In genomic region chr12:31965517-31966212, GRCm38 (mm10) we compare ENCODE assay signal across 18 mouse cellular contexts. TPM values are rescaled to one million over a fixed set of nuclear protein-coding genes. Genes with fewer than 3 reads are reported as not detected.
DNase-seq lines count a peak whose midpoint lies in the region; ATAC-seq and TF ChIP-seq lines count a peak whose summit lies in the region.
"Had no signal": no experiment of that assay in that cellular context is flagged by ENCODE, and none has a peak within 500 bp of the region (broad histone marks: within the 10 kb centered on the region; RNA-seq: fewer than 3 reads in every experiment).

No protein-coding gene starts in this region.

- no peak for TF ChIP-seq POLR2A in brain, embryonic 14.5 days (IDR thresholded peaks at IDR 0.05; ENCODE audit: borderline replicate concordance, extremely low read depth, insufficient read depth, insufficient read length, poor library complexity, severe bottlenecking)

- no peaks in the 10 kb centered on the region; the same call in 1 of the 2 replicates for H3K36me3 ChIP-seq in forebrain, postnatal 0 days (ENCODE audit: insufficient read depth)
- peaks cover 66% of the 10 kb centered on the region for H3K36me3 ChIP-seq in liver, embryonic 15.5 days (replicated peaks)
- no peaks in the 10 kb centered on the region for H3K36me3 ChIP-seq in stomach, postnatal 0 days (ENCODE audit: control insufficient read depth, insufficient read depth, low read length)
- H3K36me3 ChIP-seq: stomach, embryonic 15.5 days had no signal

- no peak overlapping the region for H3K4me3 ChIP-seq in layer of hippocampus, adult 2 months
- no peak overlapping the region for H3K4me3 ChIP-seq in forebrain, postnatal 0 days (ENCODE audit: low read depth, low read length)
- H3K4me3 ChIP-seq in liver, embryonic 15.5 days (replicated peaks): no peak overlapping the region
- H3K4me3 ChIP-seq in stomach, postnatal 0 days (ENCODE audit: low read depth, low read length): no peak overlapping the region
- H3K4me3 ChIP-seq: stomach, embryonic 15.5 days had no signal

- ATAC-seq in forebrain, postnatal 0 days: peak; percentile 53
- peak; percentile 81 for ATAC-seq in liver, embryonic 15.5 days (ENCODE audit: insufficient read depth)
- ATAC-seq in stomach, postnatal 0 days (ENCODE audit: low FRiP score, low TSS enrichment): no peak
- ATAC-seq: CD4-positive, CD25-positive, alpha-beta regulatory T cell, adult 4 months; hindbrain, postnatal 0 days had no signal

- H3K9me3 ChIP-seq in forebrain, postnatal 0 days (ENCODE audit: low read length): no peaks in the 10 kb centered on the region
- H3K9me3 ChIP-seq in liver, embryonic 15.5 days (replicated peaks): no peaks in the 10 kb centered on the region
- H3K9me3 ChIP-seq in stomach, postnatal 0 days (ENCODE audit: control insufficient read depth, low read length): no peaks in the 10 kb centered on the region
- H3K9me3 ChIP-seq: megakaryocyte, embryonic 14.5 days; stomach, embryonic 15.5 days had no signal

- no peaks in the 10 kb centered on the region for H3K27me3 ChIP-seq in forebrain, postnatal 0 days (ENCODE audit: insufficient read depth, low read length)
- no peaks in the 10 kb centered on the region for H3K27me3 ChIP-seq in liver, embryonic 15.5 days
- no peaks in the 10 kb centered on the region for H3K27me3 ChIP-seq in stomach, postnatal 0 days (ENCODE audit: control insufficient read depth, insufficient read depth, low read length)
- H3K27me3 ChIP-seq: megakaryocyte, embryonic 14.5 days; stomach, embryonic 15.5 days had no signal

- no peak for TF ChIP-seq EP300 in stomach, postnatal 0 days (optimal IDR thresholded peaks at IDR 0.05)

- TF ChIP-seq CTCF in layer of hippocampus, adult 2 months (conservative IDR thresholded peaks at IDR 0.05): no peak
- no peak for TF ChIP-seq CTCF in brain, embryonic 14.5 days (IDR thresholded peaks at IDR 0.05; ENCODE audit: borderline replicate concordance, extremely low read depth, insufficient read depth, insufficient read length)
- TF ChIP-seq CTCF in forebrain, postnatal 0 days (IDR thresholded peaks at IDR 0.05; ENCODE audit: low read depth): no peak
- TF ChIP-seq CTCF in stomach, postnatal 0 days (IDR thresholded peaks at IDR 0.05; ENCODE audit: low read depth): no peak

- no peak overlapping the region for H3K4me2 ChIP-seq in forebrain, postnatal 0 days (ENCODE audit: low read depth)
- H3K4me2 ChIP-seq in liver, embryonic 15.5 days: peak overlapping the region; percentile 17; the same call in 1 of the 2 replicates
- no peak overlapping the region for H3K4me2 ChIP-seq in stomach, postnatal 0 days (replicated peaks; ENCODE audit: low read depth)
- H3K4me2 ChIP-seq: heart, embryonic 11.5 days; stomach, embryonic 15.5 days had no signal

- H3K9ac ChIP-seq in forebrain, postnatal 0 days: no peak overlapping the region
- peak overlapping the region; percentile 16; the same call in 1 of the 2 replicates for H3K9ac ChIP-seq in liver, embryonic 15.5 days
- H3K9ac ChIP-seq in stomach, postnatal 0 days (ENCODE audit: low read length): no peak overlapping the region
- H3K9ac ChIP-seq: stomach, embryonic 15.5 days had no signal

- 75% methylated on average over 12 of the region's 12 CpGs for WGBS in forebrain, postnatal 0 days
- WGBS in liver, embryonic 15.5 days (ENCODE audit: insufficient replicate concordance): 67% methylated on average over 12 of the region's 12 CpGs
- 90% methylated on average over 12 of the region's 12 CpGs for WGBS in stomach, postnatal 0 days

- DNase-seq in layer of hippocampus, adult 2 months (ENCODE audit: low spot score in 2 of 2): peak; percentile 55 to 69
- no peak for DNase-seq in layer of hippocampus, postnatal 10 days (ENCODE audit: low spot score in 2 of 2)
- peak; percentile 60 for DNase-seq in brain, embryonic 14.5 days (ENCODE audit: low read depth)
- peak; percentile 69 for DNase-seq in forebrain, postnatal 0 days
- no peak for DNase-seq in urinary bladder, postnatal 10 days (ENCODE audit: low spot score)
- no peak for DNase-seq in stomach, postnatal 0 days (ENCODE audit: low spot score)
- DNase-seq: adrenal gland, postnatal 14 days; cerebellum, postnatal 14 days; gastrocnemius, postnatal 25 days; kidney, adult 2 months; kidney, postnatal 4 days; left cerebral cortex, postnatal 4 days had no signal

- H3K4me1 ChIP-seq in forebrain, postnatal 0 days (ENCODE audit: insufficient read depth): no peaks in the 10 kb centered on the region
- H3K4me1 ChIP-seq in liver, embryonic 15.5 days (replicated peaks): peaks cover 31% of the 10 kb centered on the region
- no peaks in the 10 kb centered on the region for H3K4me1 ChIP-seq in stomach, postnatal 0 days (replicated peaks; ENCODE audit: control insufficient read depth, insufficient read depth)
- H3K4me1 ChIP-seq: stomach, embryonic 15.5 days had no signal

- peak overlapping the region; percentile 39; the same call in 1 of the 2 replicates for H3K27ac ChIP-seq in layer of hippocampus, adult 2 months
- no peak overlapping the region for H3K27ac ChIP-seq in forebrain, postnatal 0 days (ENCODE audit: low read depth, low read length)
- peak overlapping the region; percentile 92 for H3K27ac ChIP-seq in liver, embryonic 15.5 days (replicated peaks)
- H3K27ac ChIP-seq in stomach, postnatal 0 days (replicated peaks): no peak overlapping the region
- H3K27ac ChIP-seq: hindbrain, postnatal 0 days; stomach, embryonic 15.5 days had no signal

RNA-seq across cellular contexts. Expression of gene Hbp1, which starts 15.3 kb away (rescaled TPM):
- total RNA-seq in layer of hippocampus, adult 2 months (2021): 10 to 100 TPM; 26.4 to 28.8 TPM
- total RNA-seq in layer of hippocampus, postnatal 10 days (2021): 10 to 100 TPM; 24.4 to 25.3 TPM
- 54.3 and 85.8 TPM in 2 replicates for polyA plus RNA-seq in brain, embryonic 14.5 days (2012; rRNA removed)
- 46.5 and 48.4 TPM in 2 replicates for total RNA-seq in forebrain, postnatal 0 days (2014; rRNA removed)
- polyA plus RNA-seq in forebrain, postnatal 0 days (2015; fragmentation: Nextera tagmentation; extraction: Ambion mirVana): 33.0 and 38.5 TPM in 2 replicates
- polyA plus RNA-seq in liver, embryonic 15.5 days (2015; fragmentation: Nextera tagmentation; extraction: Ambion mirVana): 44.7 and 46.7 TPM in 2 replicates
- 75.2 and 81.5 TPM in 2 replicates for polyA plus RNA-seq in stomach, postnatal 0 days (2015; fragmentation: Nextera tagmentation; extraction: Ambion mirVana)

Comparison
In these comparisons a context has a peak if more than half of its experiments do, and no peak if none do; other contexts are left out.
1. DNase-seq: peak in layer of hippocampus, adult 2 months (2 of 2), brain, embryonic 14.5 days (single experiment) and forebrain, postnatal 0 days (single experiment); none in layer of hippocampus, postnatal 10 days (0 of 2), urinary bladder, postnatal 10 days (single experiment) and stomach, postnatal 0 days (single experiment).
2. H3K27ac ChIP-seq: peak in layer of hippocampus, adult 2 months (single experiment) and liver, embryonic 15.5 days (single experiment); none in forebrain, postnatal 0 days (single experiment) and stomach, postnatal 0 days (single experiment).